Mouse (Mus musculus) heart, postnatal 0 days (tissue): ENCODE measurements around the gene Slx1b. TPM values are rescaled to one million over a fixed set of nuclear protein-coding genes. Genes with fewer than 3 reads are reported as not detected.
"Not testable (repeated sequence)": the region's sequence is repeated elsewhere in the genome, so short reads cannot be mapped to it uniquely, and the experiment has no call there.

Source experiments
- ATAC-seq: fragments of 200-750 bp; cut with Nextera tagmentation; 2 replicates; pipeline ENCODE4 v1.8.0; 2017; ENCODE audit warnings: low read depth, moderate number of reproducible peaks, moderate library complexity; ENCODE audit not compliant: insufficient read depth
- DNase-seq: peaks from one replicate; pipeline ENCODE4 v3.0.0-alpha.2; 2016; ENCODE audit warnings: low spot score
- H3K27ac ChIP-seq: fragments of 300-500 bp; sonication (generic); 2 replicates; pipeline ENCODE4 v1.5.1; 2014; ENCODE audit warnings: low read depth, mild to moderate bottlenecking
- H3K27me3 ChIP-seq: fragments of 300-500 bp; sonication (generic); 2 replicates; pipeline ENCODE4 v1.6.1; 2014; ENCODE audit warnings: low read length, mixed read lengths; ENCODE audit not compliant: control insufficient read depth, insufficient read depth
- H3K36me3 ChIP-seq: fragments of 300-500 bp; sonication (generic); replicated peaks from 2 replicates; pipeline ENCODE4 v1.6.1; 2014; ENCODE audit warnings: low read length, mixed read lengths; ENCODE audit not compliant: control insufficient read depth, insufficient read depth
- H3K4me1 ChIP-seq: fragments of 300-500 bp; sonication (generic); 2 replicates; pipeline ENCODE4 v1.6.1; 2014; ENCODE audit warnings: antibody characterized with exemption; ENCODE audit not compliant: control insufficient read depth, insufficient read depth
- H3K4me2 ChIP-seq: fragments of 300-500 bp; sonication (generic); 2 replicates; pipeline ENCODE4 v1.6.1; 2014; ENCODE audit warnings: low read depth, mild to moderate bottlenecking, low read length, moderate library complexity
- H3K4me3 ChIP-seq: fragments of 300-500 bp; sonication (generic); 2 replicates; pipeline ENCODE4 v1.5.1; 2014; ENCODE audit warnings: low read depth, low read length
- H3K9ac ChIP-seq: fragments of 300-500 bp; sonication (generic); replicated peaks from 2 replicates; pipeline ENCODE4 v1.6.1; 2014; ENCODE audit warnings: low read depth, low read length, mixed read lengths
- H3K9me3 ChIP-seq: fragments of 300-500 bp; sonication (generic); replicated peaks from 2 replicates; pipeline ENCODE4 v1.6.1; 2016; ENCODE audit warnings: low read length; ENCODE audit not compliant: control insufficient read depth
- CTCF ChIP-seq: IDR thresholded peaks from 2 replicates; pipeline ENCODE4 v1.5.1; 2016; ENCODE audit warnings: antibody characterized with exemption, control low read depth, low read depth
- EP300 ChIP-seq: IDR thresholded peaks from 2 replicates; pipeline ENCODE4 v1.6.1; 2016; ENCODE audit warnings: antibody characterized with exemption, low read depth
- WGBS: fragments of 180-500 bp; shearing (Covaris S2); extraction: QIAGEN DNeasy Blood & Tissue Kit; methylation state at CpG from one replicate; pipeline ENCODE4 v1.1.7; 2014; 5-methylcytosine and 5-hydroxymethylcytosine counted together
- polyA plus RNA-seq: library from polyadenylated mRNA; unstranded; fragments of >200 nt; fragmentation: Nextera tagmentation; extraction: Ambion mirVana; gene quantifications from 2 replicates; pipeline ENCODE4 v1.2.1, GENCODE M21; 2015
- total RNA-seq: library from RNA; depleted of rRNA; stranded (reverse); fragments of >200 nt; gene quantifications from 2 replicates; pipeline ENCODE4 v1.2.3, GENCODE M21; 2014; ENCODE audit warnings: low replicate concordance; rRNA removed

Slx1b gene
- total and polyA plus RNA-seq, 2 experiments from 2014 or later = 4.9 to 12.6 TPM

- 0 out of 2 replicates have a peak, but pooled peaks have one; percentile 39 for TF ChIP-seq EP300
- TF ChIP-seq CTCF = no peak
- H3K27me3 ChIP-seq = no peaks in the 10 kb centered on the region
- no peak overlapping the region for H3K9ac ChIP-seq
Measured at GRCm38 (mm10) chr7:126644914-126645313, 50.7 kb downstream of the Slx1b start.

DNA sequence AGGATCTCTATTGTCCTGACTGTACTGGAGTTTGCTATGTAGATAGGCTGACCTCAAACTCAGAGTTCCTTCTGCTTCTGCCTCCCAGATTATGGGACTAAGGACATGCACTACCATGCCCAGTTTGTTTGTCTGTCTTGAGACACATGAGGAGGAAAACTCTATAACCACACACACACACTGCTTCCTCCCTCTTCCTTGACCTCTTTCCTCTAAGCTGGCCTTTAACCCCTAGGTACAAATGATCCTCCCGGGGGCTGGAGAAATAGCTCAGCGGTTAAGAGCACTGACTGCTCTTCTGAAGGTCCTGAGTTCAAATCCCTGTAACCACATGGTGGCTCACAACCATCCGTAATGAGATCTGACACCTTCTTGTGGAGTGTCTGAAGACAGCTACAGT is 51.2 kb downstream of the Slx1b start:
- no peaks in the 10 kb centered on the region for H3K9me3 ChIP-seq
- H3K4me3 ChIP-seq = no peak overlapping the region
- no peaks in the 10 kb centered on the region for H3K36me3 ChIP-seq
- H3K4me1 ChIP-seq = 0 out of 2 replicates have a peak, but pooled peaks cover 5% of the 10 kb centered on the region
- H3K27ac ChIP-seq = 0 out of 2 replicates have a peak overlapping the region, but pooled peaks have one; percentile 66
- TF ChIP-seq CTCF (no peak), EP300 (no peak)
- DNase-seq (no peak), ATAC-seq (no peak)
- H3K4me2 ChIP-seq = no peak overlapping the region
- WGBS = 54% methylated on average over 3 of the region's 3 CpGs
- no peaks in the 10 kb centered on the region for H3K27me3 ChIP-seq
- H3K9ac ChIP-seq = no peak overlapping the region

More at GRCm38 (mm10) chr7:126644914-126645313, 50.7 kb downstream of the Slx1b start:
- peaks cover 7% of the 10 kb centered on the region; the same call in 1 of the 2 replicates for H3K4me1 ChIP-seq
- ATAC-seq (no peak), DNase-seq (no peak)
- no peaks in the 10 kb centered on the region for H3K36me3 ChIP-seq
- no peak overlapping the region for H3K4me3 ChIP-seq
- no peak overlapping the region for H3K4me2 ChIP-seq
- no peaks in the 10 kb centered on the region for H3K9me3 ChIP-seq
- peak overlapping the region; percentile 66 for H3K27ac ChIP-seq

GRCm38 (mm10) chr7:126643244-126643617 is 52.4 kb downstream of the Slx1b start:
- H3K9ac ChIP-seq = not testable (repeated sequence)
- WGBS = 44% methylated on average over 3 of the region's 3 CpGs

DNA sequence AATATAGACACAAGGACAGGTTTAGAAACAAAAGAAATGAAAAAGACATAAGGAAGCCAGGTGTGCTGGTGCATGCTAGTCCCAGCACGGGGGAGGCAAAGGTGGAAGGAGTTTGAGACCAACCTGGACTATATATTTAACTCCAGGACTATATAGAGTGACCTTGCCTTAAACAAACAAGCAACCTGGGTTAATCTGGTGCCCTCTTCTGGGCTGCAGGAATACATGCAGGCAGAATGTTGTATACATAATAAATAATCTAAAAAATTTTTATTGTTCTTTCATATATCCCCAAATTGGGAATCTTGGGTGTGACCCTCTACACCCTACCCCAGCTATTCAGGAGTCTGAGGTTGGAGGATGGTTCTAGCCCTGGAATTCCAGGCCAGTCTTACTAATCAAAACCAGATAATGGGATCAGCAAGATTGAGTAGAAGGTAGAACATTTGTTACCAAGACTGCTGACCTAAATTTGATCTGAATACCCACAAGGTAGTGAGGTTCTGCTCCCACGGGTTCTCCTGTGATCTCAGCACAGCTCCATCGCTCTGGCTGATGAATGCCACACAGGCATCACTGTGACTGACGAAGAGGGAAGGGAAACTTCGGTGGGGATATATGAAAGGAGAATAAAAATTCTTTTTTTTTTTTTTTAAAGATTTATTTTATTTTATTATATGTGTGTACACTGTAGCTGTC is 52.9 kb downstream of the Slx1b start:
- H3K4me2 ChIP-seq = no peak overlapping the region
- peak; percentile 25; the same call in 1 of the 2 replicates for TF ChIP-seq CTCF
- no peak for TF ChIP-seq EP300
- no peak for DNase-seq
- 66% methylated on average over 5 of the region's 5 CpGs for WGBS
- no peak for ATAC-seq
- no peaks in the 10 kb centered on the region for H3K4me1 ChIP-seq
- H3K27ac ChIP-seq = no peak overlapping the region
- H3K9me3 ChIP-seq = no peaks in the 10 kb centered on the region
- H3K9ac ChIP-seq = no peak overlapping the region
- H3K36me3 ChIP-seq = no peaks in the 10 kb centered on the region
- no peak overlapping the region for H3K4me3 ChIP-seq
- H3K27me3 ChIP-seq = no peaks in the 10 kb centered on the region

More at GRCm38 (mm10) chr7:126643244-126643617, 52.4 kb downstream of the Slx1b start:
- H3K9me3 ChIP-seq, H3K36me3 ChIP-seq, H3K4me3 ChIP-seq, H3K27me3 ChIP-seq, H3K4me1 ChIP-seq, H3K4me2 ChIP-seq: not testable (repeated sequence)
- peak; percentile 28; the same call in 1 of the 2 replicates for ATAC-seq
- H3K27ac ChIP-seq = 0 out of 2 replicates have a peak overlapping the region, but pooled peaks have one; percentile 6
- DNase-seq = peak; percentile 51
- TF ChIP-seq CTCF = peak; percentile 83

Other genes with a start within 250 kb of the Slx1b start
- 0.92 and 3.8 TPM in 2 replicates for gene Atp2a1, start 232.7 kb downstream of the Slx1b start, total RNA-seq
- 0.40 and 0.92 TPM in 2 replicates for gene Atp2a1, start 232.7 kb downstream of the Slx1b start, polyA plus RNA-seq
- 22.6 and 30.3 TPM in 2 replicates for gene Sh2b1, start 220.4 kb downstream of the Slx1b start, total RNA-seq
- 34.4 and 34.5 TPM in 2 replicates for gene Sh2b1, start 220.4 kb downstream of the Slx1b start, polyA plus RNA-seq
- gene Tufm, start 208.4 kb downstream of the Slx1b start, total RNA-seq = 151 and 153 TPM in 2 replicates
- gene Tufm, start 208.4 kb downstream of the Slx1b start, polyA plus RNA-seq = 199 and 205 TPM in 2 replicates
- gene Atxn2l, start 192.3 kb downstream of the Slx1b start, total RNA-seq = 21.8 and 35.6 TPM in 2 replicates
- 13.4 and 14.1 TPM in 2 replicates for gene Atxn2l, start 192.3 kb downstream of the Slx1b start, polyA plus RNA-seq
- 88.8 and 103 TPM in 2 replicates for gene Eif3c, start 129.4 kb downstream of the Slx1b start, total RNA-seq
- gene Eif3c, start 129.4 kb downstream of the Slx1b start, polyA plus RNA-seq = 108 and 114 TPM in 2 replicates
- gene Apobr, start 110.8 kb downstream of the Slx1b start, total RNA-seq = not detected in 2 replicates
- 0.34 and 0.40 TPM in 2 replicates for gene Apobr, start 110.8 kb downstream of the Slx1b start, polyA plus RNA-seq
- gene Cln3, start 110.0 kb downstream of the Slx1b start, total RNA-seq = 14.8 and 17.1 TPM in 2 replicates
- gene Cln3, start 110.0 kb downstream of the Slx1b start, polyA plus RNA-seq = 14.9 and 17.0 TPM in 2 replicates
- not detected in 2 replicates for gene Il27, start 100.8 kb downstream of the Slx1b start, total RNA-seq
- not detected in 2 replicates for gene Il27, start 100.8 kb downstream of the Slx1b start, polyA plus RNA-seq
- gene Nupr1, start 64.9 kb downstream of the Slx1b start, total RNA-seq = 1.3 and 4.1 TPM in 2 replicates
- 8.9 and 13.0 TPM in 2 replicates for gene Nupr1, start 64.9 kb downstream of the Slx1b start, polyA plus RNA-seq
- gene Sgf29, start 46.5 kb downstream of the Slx1b start, total RNA-seq = 15.9 and 20.7 TPM in 2 replicates
- gene Sgf29, start 46.5 kb downstream of the Slx1b start, polyA plus RNA-seq = 21.9 and 25.3 TPM in 2 replicates
- gene Sult1a1, start 19.4 kb downstream of the Slx1b start, total RNA-seq = 64.2 and 78.2 TPM in 2 replicates
- gene Sult1a1, start 19.4 kb downstream of the Slx1b start, polyA plus RNA-seq = 24.8 and 30.4 TPM in 2 replicates
- 29.3 and 36.5 TPM in 2 replicates for gene Bola2, start 383 bp downstream of the Slx1b start, total RNA-seq
- 89.0 and 93.7 TPM in 2 replicates for gene Bola2, start 383 bp downstream of the Slx1b start, polyA plus RNA-seq
- gene Coro1a, start 12.0 kb upstream of the Slx1b start, total RNA-seq = 14.8 and 25.3 TPM in 2 replicates
- 8.4 and 8.5 TPM in 2 replicates for gene Coro1a, start 12.0 kb upstream of the Slx1b start, polyA plus RNA-seq
- 59.2 and 69.4 TPM in 2 replicates for gene Mapk3, start 63.8 kb upstream of the Slx1b start, total RNA-seq
- gene Mapk3, start 63.8 kb upstream of the Slx1b start, polyA plus RNA-seq = 51.9 and 53.0 TPM in 2 replicates
- 7.3 and 7.9 TPM in 2 replicates for gene Gdpd3, start 70.5 kb upstream of the Slx1b start, total RNA-seq
- 0.69 and 0.77 TPM in 2 replicates for gene Gdpd3, start 70.5 kb upstream of the Slx1b start, polyA plus RNA-seq
- gene Ypel3, start 81.2 kb upstream of the Slx1b start, total RNA-seq = 88.9 and 146 TPM in 2 replicates
- 84.1 and 111 TPM in 2 replicates for gene Ypel3, start 81.2 kb upstream of the Slx1b start, polyA plus RNA-seq
- 0.23 and 1.3 TPM in 2 replicates for gene Tbx6, start 85.7 kb upstream of the Slx1b start, total RNA-seq
- 0.07 TPM in 1 of 2 replicates, not detected in the other for gene Tbx6, start 85.7 kb upstream of the Slx1b start, polyA plus RNA-seq
- gene Ppp4c, start 96.7 kb upstream of the Slx1b start, total RNA-seq = 93.7 and 118 TPM in 2 replicates
- gene Ppp4c, start 96.7 kb upstream of the Slx1b start, polyA plus RNA-seq = 75.8 and 77.4 TPM in 2 replicates
- gene Fam57b, start 101.9 kb upstream of the Slx1b start, total RNA-seq = 0.99 and 2.9 TPM in 2 replicates
- gene Fam57b, start 101.9 kb upstream of the Slx1b start, polyA plus RNA-seq = 2.6 and 3.0 TPM in 2 replicates
- not detected in 2 replicates for gene 4930451I11Rik, start 135.9 kb upstream of the Slx1b start, total RNA-seq
- gene 4930451I11Rik, start 135.9 kb upstream of the Slx1b start, polyA plus RNA-seq = not detected in 2 replicates
- gene Doc2a, start 151.6 kb upstream of the Slx1b start, total RNA-seq = 0.73 TPM in 1 of 2 replicates, not detected in the other
- gene Doc2a, start 151.6 kb upstream of the Slx1b start, polyA plus RNA-seq = not detected in 2 replicates
- gene Hirip3, start 166.2 kb upstream of the Slx1b start, total RNA-seq = 2.6 and 5.3 TPM in 2 replicates
- gene Hirip3, start 166.2 kb upstream of the Slx1b start, polyA plus RNA-seq = 6.6 and 8.6 TPM in 2 replicates
- gene Ino80e, start 166.6 kb upstream of the Slx1b start, total RNA-seq = 16.6 and 29.5 TPM in 2 replicates
- gene Ino80e, start 166.6 kb upstream of the Slx1b start, polyA plus RNA-seq = 35.8 and 37.0 TPM in 2 replicates
- 47.4 and 47.9 TPM in 2 replicates for gene Taok2, start 188.9 kb upstream of the Slx1b start, total RNA-seq
- gene Taok2, start 188.9 kb upstream of the Slx1b start, polyA plus RNA-seq = 17.9 and 20.9 TPM in 2 replicates
- gene Tmem219, start 227.1 kb upstream of the Slx1b start, total RNA-seq = 19.9 and 30.0 TPM in 2 replicates
- 19.9 and 20.5 TPM in 2 replicates for gene Tmem219, start 227.1 kb upstream of the Slx1b start, polyA plus RNA-seq
- gene Kctd13, start 233.1 kb upstream of the Slx1b start, total RNA-seq = 6.8 and 8.2 TPM in 2 replicates
- 11.2 TPM in 2 replicates for gene Kctd13, start 233.1 kb upstream of the Slx1b start, polyA plus RNA-seq